Mouse (Mus musculus): ENCODE data around the gene Olfr457. TPM values are rescaled to one million over a fixed set of nuclear protein-coding genes. Genes with fewer than 3 reads are reported as not detected.

The Olfr457 gene
- total RNA-seq, 2 experiments from 2014 or later, result not detected

Other genes starting within 250 kb of the Olfr457 start
- 10 to 100 TPM; 45.4 to 57.2 TPM for gene Gstk1, start 230.4 kb downstream of the Olfr457 start, total RNA-seq (2021)
- under 1 TPM; 0.19 to 0.27 TPM for gene Tmem139, start 214.4 kb downstream of the Olfr457 start, total RNA-seq (2021)
- 1 to 10 TPM; 3.7 to 4.1 TPM for gene Casp2, start 211.3 kb downstream of the Olfr457 start, total RNA-seq (2021)
- 100 to 1,000 TPM; 153 TPM for gene Clcn1, start 189.7 kb downstream of the Olfr457 start, total RNA-seq (2021)
- under 1 TPM; 0.21 to 0.30 TPM for gene Fam131b, start 151.7 kb downstream of the Olfr457 start, total RNA-seq (2021)
- gene Zyx, start 126.7 kb downstream of the Olfr457 start, total RNA-seq (2021), result 10 to 100 TPM; 20.2 to 25.5 TPM
- gene Epha1, start 103.1 kb downstream of the Olfr457 start, total RNA-seq (2021), result under 1 TPM; 0.07 to 0.23 TPM
- gene Tas2r143, start 76.1 kb downstream of the Olfr457 start, total RNA-seq (2021), result not detected
- gene Tas2r135, start 70.9 kb downstream of the Olfr457 start, total RNA-seq (2021), result not detected
- gene Tas2r126, start 41.8 kb downstream of the Olfr457 start, total RNA-seq (2021), result not detected
- not detected for gene Olfr458, start 11.1 kb downstream of the Olfr457 start, total RNA-seq (2021)
- not detected for gene Olfr456, start 10.9 kb upstream of the Olfr457 start, total RNA-seq (2021)
- gene Olfr455, start 71.3 kb upstream of the Olfr457 start, total RNA-seq (2021), result not detected
- not detected for gene Tcaf3, start 121.4 kb upstream of the Olfr457 start, total RNA-seq (2021)
- gene Tcaf2, start 168.9 kb upstream of the Olfr457 start, total RNA-seq (2021), result 1 to 10 TPM; 1.7 to 2.0 TPM
- gene Tcaf1, start 233.8 kb upstream of the Olfr457 start, total RNA-seq (2021), result 1 to 10 TPM; 4.7 to 4.9 TPM

Measured in gastrocnemius, adult 18-20 months (tissue).